Mouse (Mus musculus): ENCODE results near the gene Gm47985.
"Not testable (repeated sequence)": the region's sequence is repeated elsewhere in the genome, so short reads cannot be mapped to it uniquely, and the experiment has no call there.

The Gm47985 gene

GRCm38 (mm10) chr1:151182266-151182665 is at the start of gene Gm47985:
TSS of gene Gm47985 (plus strand) at chr1:151182537.
- not testable (repeated sequence) for DNase-seq (ENCODE audit: low spot score)

GRCm38 (mm10) chr1:151132686-151133085 is 49.7 kb upstream of the Gm47985 start:
- no peak for DNase-seq (ENCODE audit: low spot score)

- no peak for DNase-seq (ENCODE audit: low spot score)
Observed at GRCm38 (mm10) chr1:151138388-151138787, 43.9 kb upstream of the Gm47985 start.

- no peak for DNase-seq (ENCODE audit: low spot score)
Observed at GRCm38 (mm10) chr1:151140956-151141355, 41.4 kb upstream of the Gm47985 start.

- no peak for DNase-seq (ENCODE audit: low spot score)
Observed at GRCm38 (mm10) chr1:151144471-151145146, 37.7 kb upstream of the Gm47985 start.

- no peak for DNase-seq (ENCODE audit: low spot score)
Observed at GRCm38 (mm10) chr1:151147801-151148200, 34.5 kb upstream of the Gm47985 start.

GRCm38 (mm10) chr1:151150211-151150610 is 32.1 kb upstream of the Gm47985 start:
- no peak for DNase-seq (ENCODE audit: low spot score)

GRCm38 (mm10) chr1:151151089-151151488 is 31.2 kb upstream of the Gm47985 start:
- DNase-seq (ENCODE audit: low spot score), result no peak

- DNase-seq (ENCODE audit: low spot score), result no peak
Observed at GRCm38 (mm10) chr1:151153056-151153652, 29.2 kb upstream of the Gm47985 start.

- DNase-seq (ENCODE audit: low spot score), result not testable (repeated sequence)
Observed at GRCm38 (mm10) chr1:151154131-151154530, 28.2 kb upstream of the Gm47985 start.

GRCm38 (mm10) chr1:151156129-151156528 is 26.2 kb upstream of the Gm47985 start:
- no peak for DNase-seq (ENCODE audit: low spot score)

- DNase-seq (ENCODE audit: low spot score), result no peak
Observed at GRCm38 (mm10) chr1:151156777-151157632, 25.3 kb upstream of the Gm47985 start.

GRCm38 (mm10) chr1:151157963-151158856 is 24.1 kb upstream of the Gm47985 start:
- DNase-seq (ENCODE audit: low spot score), result no peak

- DNase-seq (ENCODE audit: low spot score), result no peak
Observed at GRCm38 (mm10) chr1:151158857-151159510, 23.4 kb upstream of the Gm47985 start.

GRCm38 (mm10) chr1:151166031-151166430 is 16.3 kb upstream of the Gm47985 start:
- DNase-seq (ENCODE audit: low spot score), result no peak

GRCm38 (mm10) chr1:151167297-151168047 is 14.9 kb upstream of the Gm47985 start:
- no peak for DNase-seq (ENCODE audit: low spot score)

- no peak for DNase-seq (ENCODE audit: low spot score)
Observed at GRCm38 (mm10) chr1:151168637-151169036, 13.7 kb upstream of the Gm47985 start.

GRCm38 (mm10) chr1:151171572-151172461 is 10.5 kb upstream of the Gm47985 start:
- no peak for DNase-seq (ENCODE audit: low spot score)

All from MN1 (cell line).